Mouse (Mus musculus): ENCODE data around the gene Arid4a.

The Arid4a gene

DNA sequence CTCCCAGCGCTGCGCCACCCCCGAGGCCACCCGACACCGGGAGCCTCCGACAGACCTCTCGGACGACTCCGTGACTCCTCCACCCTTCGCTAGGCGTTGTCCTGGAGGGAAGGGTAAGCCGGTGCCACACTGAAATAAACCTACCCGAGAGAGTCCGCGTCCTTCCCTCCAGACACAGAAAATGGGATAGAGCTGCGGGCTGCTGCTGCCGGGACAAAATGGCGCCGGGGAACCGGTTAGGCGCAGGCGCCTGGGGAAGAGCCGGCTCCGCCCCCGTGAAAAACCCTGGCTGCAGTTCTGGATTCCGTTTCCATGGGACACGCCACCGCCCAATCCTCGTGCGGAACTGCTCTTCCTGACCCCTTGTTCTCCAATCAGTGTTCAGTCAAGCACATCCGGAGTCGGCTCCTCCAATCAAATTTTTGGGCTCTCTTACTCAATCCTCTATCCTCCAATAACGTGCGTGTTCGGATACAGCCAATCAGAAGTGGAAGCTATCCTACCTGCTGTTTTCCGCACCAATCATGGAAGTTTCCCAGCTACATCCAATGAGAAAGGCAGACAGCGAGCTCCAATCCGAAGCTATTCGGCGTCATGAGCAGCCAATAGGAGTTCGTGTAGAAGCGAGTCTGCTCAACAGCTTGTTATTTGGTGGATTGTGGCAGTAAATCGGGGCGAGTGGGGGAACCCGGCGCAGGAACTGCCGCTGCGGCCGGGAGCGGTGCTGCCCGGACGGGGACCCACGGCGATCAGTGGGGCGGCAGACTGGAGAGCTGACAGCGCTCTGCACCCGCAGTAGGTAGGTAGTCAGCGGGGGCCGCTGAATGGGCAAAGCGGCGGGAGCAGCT is at the start of gene Arid4a:
Gene Arid4a, plus strand, starts transcription at position 628 of the 848 bp plus-strand sequence.
- in situ Hi-C loops (cut with MboI; ENCODE audit: low pct_unique_long_range_greater_than_20kb in 1 of 2, low sequenced_read_pairs in 2 of 2, unreplicated experiment in 1 of 2): no loop called here

DNA sequence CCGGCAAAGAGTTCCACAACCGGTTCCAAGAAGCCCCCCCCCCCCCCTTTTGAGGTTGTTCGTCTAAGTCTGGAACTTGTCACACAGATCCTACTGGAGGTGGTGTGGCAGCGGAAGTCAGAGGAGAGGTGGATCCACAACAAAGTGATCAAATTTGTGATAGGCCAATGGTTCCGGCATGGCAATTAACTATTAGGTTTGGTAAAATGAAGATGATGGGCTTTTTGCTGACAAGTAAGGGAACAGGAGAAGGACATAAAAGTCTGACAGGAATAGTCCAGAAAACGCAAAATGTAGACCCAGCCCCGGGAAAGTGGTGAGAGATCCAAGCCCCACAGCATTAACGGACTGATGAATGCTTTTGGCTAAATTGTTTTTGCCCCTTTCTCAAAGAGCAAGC is 48.2 kb upstream of the Arid4a start:
- in situ Hi-C loops (cut with MboI; ENCODE audit: low pct_unique_long_range_greater_than_20kb in 1 of 2, low sequenced_read_pairs in 2 of 2, unreplicated experiment in 1 of 2): no loop called here

DNA sequence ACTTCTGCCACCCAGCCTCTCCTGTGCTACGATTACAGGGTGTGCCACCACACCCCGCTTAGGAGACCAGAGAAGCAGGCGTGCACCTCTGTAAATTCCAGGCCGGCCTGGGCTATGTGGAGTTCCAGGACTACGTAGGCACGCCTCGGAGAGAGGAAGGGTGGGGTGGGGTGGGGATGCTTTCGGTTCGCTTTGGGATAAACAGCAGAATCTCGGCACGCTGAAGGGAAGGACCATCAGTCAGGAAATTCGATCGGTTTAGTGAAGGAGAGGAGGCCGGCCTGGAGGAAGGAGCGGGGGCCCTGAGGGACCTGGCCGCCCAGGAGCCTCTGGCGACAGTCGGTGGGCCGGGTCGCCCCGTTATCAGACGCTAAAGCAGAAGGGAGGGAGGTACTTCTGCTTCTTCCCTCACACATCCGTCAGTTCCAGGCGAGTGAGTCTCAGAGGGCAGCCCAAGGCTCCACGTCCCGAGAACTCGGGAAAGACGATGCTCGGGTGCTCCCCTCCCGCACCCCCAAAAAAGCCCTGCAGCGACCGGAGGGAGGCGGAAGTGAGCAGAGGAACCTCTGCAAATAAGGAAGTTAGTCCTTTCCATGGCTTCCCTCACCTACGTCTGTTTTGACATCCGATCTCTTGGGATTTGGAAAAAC is 47.5 kb upstream of the Arid4a start:
- in situ Hi-C loops (cut with MboI; ENCODE audit: low pct_unique_long_range_greater_than_20kb in 1 of 2, low sequenced_read_pairs in 2 of 2, unreplicated experiment in 1 of 2): no loop called here

DNA sequence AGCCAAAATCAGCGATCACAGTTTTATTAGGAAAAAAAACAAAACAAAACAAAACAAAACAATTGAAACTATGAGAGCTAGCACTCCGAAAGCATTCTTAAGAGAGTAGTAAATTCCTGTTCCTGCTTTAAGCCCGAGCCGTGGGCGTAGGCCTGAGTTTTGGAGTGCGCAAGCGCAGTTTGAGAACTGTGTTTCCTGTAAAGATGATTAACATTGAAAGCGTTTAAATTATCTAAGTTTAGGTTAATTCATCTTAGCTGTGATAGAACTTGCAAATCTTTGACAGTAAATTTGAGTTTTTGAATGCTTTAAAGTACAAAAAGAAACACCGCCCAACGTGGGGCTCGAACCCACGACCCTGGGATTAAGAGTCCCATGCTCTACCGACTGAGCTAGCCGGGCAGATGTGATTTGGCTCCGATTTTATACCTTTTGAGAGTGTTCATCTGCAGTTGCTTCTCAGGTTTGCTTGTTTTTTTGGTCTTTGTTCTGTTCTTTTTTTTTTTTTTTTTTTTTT is 46.9 kb upstream of the Arid4a start:
- in situ Hi-C loops (cut with MboI; ENCODE audit: low pct_unique_long_range_greater_than_20kb in 1 of 2, low sequenced_read_pairs in 2 of 2, unreplicated experiment in 1 of 2): no loop called here

DNA sequence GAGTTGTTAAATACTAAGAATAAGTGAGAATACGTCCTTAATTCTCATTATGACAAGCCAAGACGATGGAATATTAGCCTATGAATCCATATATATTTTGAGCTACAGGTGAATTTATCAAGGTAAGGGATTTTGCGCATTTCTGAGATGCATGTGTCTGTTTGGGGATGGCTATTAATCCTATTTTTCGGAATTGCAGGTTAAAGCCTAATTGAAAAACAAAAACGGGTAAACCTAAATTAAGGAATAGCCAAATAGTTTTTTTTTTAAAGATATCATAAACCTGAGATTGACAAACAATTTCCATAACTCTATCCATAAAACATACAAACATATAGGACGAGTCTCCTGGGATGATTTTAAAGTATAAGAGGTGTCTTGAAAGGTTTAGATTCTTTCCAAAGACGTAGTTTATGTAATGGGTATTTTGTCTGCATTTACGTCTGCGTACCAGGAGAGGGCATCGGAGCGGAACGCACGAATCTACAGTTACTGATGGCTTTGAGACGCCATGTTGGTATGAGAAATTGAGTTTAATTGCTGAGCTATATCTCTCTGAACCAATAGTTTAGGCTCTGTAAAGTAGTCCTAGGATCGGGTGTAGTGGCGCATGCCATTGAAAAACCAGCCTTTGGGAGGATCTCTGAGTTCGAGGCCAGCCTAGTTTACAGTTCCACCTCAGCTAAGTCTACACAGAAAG is 46.2 kb upstream of the Arid4a start:
- in situ Hi-C loops (cut with MboI; ENCODE audit: low pct_unique_long_range_greater_than_20kb in 1 of 2, low sequenced_read_pairs in 2 of 2, unreplicated experiment in 1 of 2): no loop called here

DNA sequence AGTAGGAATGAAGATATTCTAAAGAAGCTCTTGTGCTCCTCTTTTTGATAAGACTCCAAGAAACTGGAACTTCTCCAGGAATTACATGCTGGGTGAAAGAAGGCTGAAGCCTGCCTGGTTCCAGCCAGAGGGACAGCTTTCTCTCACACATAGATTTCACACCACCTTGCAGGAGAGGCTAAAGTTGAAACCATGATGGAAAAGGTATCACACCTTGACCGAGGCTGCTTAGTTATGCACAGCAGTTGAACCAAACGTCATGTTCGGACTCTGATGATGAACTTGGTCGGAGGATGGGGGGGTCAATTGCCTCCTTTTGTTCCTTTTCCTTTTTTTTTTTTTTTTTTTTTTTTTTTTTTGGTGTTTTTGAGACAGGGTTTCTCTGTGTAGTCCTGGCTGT is 42.0 kb upstream of the Arid4a start:
- in situ Hi-C loops (cut with MboI; ENCODE audit: low pct_unique_long_range_greater_than_20kb in 1 of 2, low sequenced_read_pairs in 2 of 2, unreplicated experiment in 1 of 2): no loop called here

DNA sequence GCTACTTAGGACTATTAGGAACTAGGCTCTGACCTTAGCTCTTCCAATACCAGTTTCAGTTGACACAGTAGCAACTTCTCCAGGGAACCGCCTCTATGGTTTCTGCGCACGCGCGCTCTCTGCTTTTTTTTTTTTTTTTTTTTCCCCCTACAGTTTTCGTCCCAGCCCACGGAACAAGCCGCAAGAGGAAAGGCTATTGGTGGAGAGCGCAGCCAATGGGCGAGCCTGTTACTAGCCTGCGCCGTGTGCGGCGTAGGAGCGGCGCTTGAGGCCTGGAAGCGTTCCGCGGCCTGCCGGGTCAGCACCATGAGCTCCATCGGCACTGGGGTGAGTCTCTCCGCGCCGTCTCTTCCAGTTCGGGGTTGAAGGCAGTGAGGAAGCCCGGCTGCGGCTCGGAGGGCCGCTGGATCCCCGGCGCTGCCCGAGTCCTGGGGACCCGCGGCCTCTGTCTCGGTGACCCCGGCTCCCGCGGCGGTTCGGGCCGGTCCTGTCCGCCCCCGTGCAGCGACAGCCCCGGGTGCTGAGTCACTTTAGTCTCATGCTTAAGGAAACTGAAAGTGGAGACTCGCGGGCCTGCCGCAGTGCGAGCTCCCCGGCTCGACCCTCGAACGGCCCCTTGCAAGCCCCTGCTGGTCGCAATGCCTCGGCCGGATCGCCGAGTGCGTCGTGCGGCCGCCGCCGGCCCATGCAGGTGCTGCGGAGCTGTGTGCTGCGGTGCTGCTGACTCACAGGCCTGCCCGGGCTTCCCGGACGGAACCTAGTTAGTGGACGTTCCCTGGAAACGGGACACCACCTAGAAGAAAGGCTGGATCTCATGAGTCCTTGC is 41.1 kb upstream of the Arid4a start, which contains the start of gene Psma3:
Gene Psma3, plus strand, starts transcription at position 181 of the 826 bp plus-strand sequence.
- in situ Hi-C loops (cut with MboI; ENCODE audit: low pct_unique_long_range_greater_than_20kb in 1 of 2, low sequenced_read_pairs in 2 of 2, unreplicated experiment in 1 of 2): no loop called here

DNA sequence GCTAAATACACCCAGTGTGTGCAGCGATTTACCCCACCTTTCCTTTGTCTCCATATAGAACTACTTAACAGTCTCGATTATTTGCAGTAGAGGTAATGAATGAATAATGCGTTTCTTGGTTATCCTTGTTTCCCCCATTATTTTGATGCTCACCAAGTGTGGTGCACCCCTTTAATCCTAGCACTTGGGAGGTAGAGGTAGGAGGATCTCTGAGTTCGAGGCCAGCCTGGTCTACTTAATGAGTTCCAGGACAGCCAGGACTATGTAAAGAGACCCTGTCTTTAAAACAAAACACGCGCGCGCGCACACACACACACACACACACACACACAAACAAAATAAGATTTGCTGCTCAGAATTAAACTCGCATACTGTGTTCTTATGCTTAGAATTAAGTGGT is 40.4 kb upstream of the Arid4a start:
- in situ Hi-C loops (cut with MboI; ENCODE audit: low pct_unique_long_range_greater_than_20kb in 1 of 2, low sequenced_read_pairs in 2 of 2, unreplicated experiment in 1 of 2): no loop called here

DNA sequence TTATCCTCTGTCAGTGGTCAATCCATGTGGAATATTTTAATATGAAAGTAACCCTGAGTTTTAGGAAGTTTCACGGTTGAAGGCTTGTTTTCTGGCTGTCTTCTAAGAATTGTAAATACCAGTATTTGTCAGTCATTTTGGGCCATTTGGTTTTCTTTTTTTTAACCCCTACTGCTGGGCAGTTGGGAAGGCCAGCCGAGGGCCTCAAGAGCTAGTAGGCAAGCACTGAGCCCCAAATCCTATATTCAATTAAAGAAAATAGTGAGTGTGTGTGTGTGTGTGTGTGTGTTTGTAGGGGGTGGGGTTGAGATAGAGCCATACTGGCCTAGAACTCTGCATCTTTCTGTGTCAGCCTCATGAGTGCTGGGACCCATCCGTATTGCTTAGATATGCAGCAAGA is 39.9 kb upstream of the Arid4a start:
- in situ Hi-C loops (cut with MboI; ENCODE audit: low pct_unique_long_range_greater_than_20kb in 1 of 2, low sequenced_read_pairs in 2 of 2, unreplicated experiment in 1 of 2): no loop called here

DNA sequence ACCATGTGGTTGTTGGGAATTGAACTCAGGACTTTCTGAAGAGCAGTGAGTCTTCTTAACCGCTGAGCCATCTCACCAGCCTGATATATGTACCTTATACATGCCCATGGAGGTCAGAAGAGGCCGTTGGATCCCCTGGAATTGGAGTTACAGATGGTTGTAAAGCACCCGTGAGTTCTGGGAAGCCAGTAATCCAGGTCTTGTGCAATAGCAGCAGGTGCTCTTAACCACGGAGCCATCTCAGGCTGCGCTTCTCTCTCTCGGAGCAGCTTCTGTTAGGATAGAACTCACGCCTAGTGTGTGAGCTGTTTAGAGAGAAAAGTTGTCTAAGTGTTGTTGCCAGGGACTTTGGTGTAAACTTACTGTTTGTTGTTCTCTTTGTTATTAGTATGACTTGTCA is 37.4 kb upstream of the Arid4a start:
- in situ Hi-C loops (cut with MboI; ENCODE audit: low pct_unique_long_range_greater_than_20kb in 1 of 2, low sequenced_read_pairs in 2 of 2, unreplicated experiment in 1 of 2): no loop called here

DNA sequence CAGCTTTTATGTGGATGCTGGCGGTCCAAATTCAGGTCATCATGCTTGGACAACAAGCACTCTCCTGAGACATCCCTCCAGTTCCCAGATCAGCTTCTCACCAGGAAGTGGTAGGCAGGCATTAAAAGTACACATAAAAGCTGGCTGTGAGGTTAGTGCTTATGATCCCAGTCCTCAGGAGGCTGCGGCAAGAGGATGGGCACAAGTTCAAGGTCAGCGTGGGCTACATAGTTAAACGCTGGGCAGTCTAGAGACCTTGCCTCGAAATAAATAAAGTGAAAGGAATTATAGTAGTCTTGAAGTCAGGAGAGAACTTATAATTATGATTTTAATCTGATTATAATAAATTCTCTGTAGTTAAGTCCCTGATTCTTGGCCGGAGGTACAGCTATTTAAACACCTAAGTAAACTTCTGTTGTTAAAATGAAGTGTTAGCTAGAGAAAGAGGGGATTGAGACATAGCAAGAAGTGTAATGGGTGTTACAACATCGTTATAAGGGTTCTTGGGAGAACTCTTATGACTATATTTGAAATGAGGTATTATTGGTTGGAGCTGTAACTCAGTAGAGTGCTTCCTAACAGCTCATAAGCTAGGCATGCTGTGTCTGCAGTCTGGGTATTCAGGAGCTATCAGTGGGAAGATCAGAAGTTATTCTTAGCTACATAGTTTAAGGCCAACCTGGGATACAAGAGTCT is 30.8 kb upstream of the Arid4a start:
- in situ Hi-C loops (cut with MboI; ENCODE audit: low pct_unique_long_range_greater_than_20kb in 1 of 2, low sequenced_read_pairs in 2 of 2, unreplicated experiment in 1 of 2): no loop called here

DNA sequence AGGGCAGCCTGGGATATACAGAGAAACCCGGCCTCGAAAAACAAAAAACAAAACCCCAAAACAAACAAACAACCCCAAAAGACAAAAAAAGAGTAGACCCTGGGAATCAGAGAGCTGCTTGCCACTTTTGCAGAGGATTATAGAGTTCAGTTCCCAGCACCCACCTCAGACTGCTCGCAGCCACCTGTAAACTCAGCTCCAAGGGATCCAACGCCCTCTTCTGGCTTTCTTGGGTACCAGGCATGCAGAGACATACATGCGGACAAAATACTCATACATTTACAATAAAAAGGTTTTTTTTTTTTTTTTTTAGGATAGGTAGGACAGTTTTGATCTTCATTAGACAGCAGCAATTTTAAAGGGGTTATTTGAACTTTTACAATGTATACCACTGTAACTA is 18.6 kb upstream of the Arid4a start:
- in situ Hi-C loops (cut with MboI; ENCODE audit: low pct_unique_long_range_greater_than_20kb in 1 of 2, low sequenced_read_pairs in 2 of 2, unreplicated experiment in 1 of 2): no loop called here

DNA sequence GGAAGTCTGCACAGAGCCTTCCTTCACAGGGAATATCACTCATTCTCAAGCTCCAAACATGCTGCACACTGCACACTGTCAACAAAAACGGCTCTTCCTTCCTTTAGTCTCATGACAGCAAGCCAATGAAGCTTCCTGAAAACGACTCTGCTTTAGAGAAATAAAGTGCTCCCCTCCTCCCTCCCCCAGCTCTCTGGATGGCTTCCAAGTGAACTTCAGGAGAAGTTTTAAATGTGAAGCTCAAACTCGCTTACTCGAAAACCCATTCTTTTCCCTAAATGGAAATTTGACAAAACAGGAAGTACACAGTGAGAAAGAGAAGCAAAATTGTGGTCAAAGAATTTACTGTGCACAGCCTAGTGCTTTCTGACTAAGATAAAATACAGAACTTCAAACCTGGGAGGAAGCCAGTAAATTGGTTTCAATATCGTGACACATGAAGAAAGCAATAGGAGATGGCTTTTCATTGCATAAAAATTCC is 16.3 kb upstream of the Arid4a start:
- in situ Hi-C loops (cut with MboI; ENCODE audit: low pct_unique_long_range_greater_than_20kb in 1 of 2, low sequenced_read_pairs in 2 of 2, unreplicated experiment in 1 of 2): no loop called here

DNA sequence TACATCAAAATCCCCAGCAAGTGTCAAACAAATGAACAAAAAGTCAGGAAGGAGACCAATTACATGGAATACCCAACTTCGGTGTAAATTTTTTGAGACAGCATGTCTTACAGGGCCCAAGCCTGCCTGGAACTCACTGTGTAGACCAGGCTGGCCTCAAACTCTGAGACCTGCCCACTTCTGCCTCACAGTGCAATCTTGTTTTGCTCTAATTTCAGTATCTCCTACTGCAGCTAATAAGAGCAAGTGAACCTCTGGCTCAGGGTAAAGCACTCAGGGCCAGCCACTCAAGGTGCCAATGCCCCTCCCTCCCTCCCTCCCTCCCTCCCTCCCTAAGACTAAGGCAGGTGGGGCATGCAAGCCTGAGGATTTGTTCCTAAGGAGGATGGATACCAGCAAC is 15.4 kb upstream of the Arid4a start:
- in situ Hi-C loops (cut with MboI; ENCODE audit: low pct_unique_long_range_greater_than_20kb in 1 of 2, low sequenced_read_pairs in 2 of 2, unreplicated experiment in 1 of 2): no loop called here

DNA sequence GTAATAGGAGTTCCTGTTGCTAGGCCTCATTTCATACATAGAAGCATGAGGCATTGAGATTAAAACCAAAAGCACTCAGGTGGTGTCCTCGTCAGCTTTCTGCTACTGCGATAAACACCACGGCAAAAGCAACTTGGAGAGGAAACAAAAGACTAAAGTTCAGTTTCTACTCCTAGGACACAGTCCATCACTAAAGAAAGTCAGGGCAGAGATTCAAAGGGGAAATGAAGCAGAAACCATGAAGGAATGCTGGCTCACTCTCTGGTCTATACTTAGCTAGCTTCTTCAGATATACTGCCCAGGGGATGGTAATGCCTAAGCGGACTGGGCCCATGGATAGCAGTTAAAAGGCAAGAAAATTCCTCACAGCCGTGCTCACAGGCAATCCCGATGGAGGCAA is 14.3 kb upstream of the Arid4a start:
- in situ Hi-C loops (cut with MboI; ENCODE audit: low pct_unique_long_range_greater_than_20kb in 1 of 2, low sequenced_read_pairs in 2 of 2, unreplicated experiment in 1 of 2): no loop called here

DNA sequence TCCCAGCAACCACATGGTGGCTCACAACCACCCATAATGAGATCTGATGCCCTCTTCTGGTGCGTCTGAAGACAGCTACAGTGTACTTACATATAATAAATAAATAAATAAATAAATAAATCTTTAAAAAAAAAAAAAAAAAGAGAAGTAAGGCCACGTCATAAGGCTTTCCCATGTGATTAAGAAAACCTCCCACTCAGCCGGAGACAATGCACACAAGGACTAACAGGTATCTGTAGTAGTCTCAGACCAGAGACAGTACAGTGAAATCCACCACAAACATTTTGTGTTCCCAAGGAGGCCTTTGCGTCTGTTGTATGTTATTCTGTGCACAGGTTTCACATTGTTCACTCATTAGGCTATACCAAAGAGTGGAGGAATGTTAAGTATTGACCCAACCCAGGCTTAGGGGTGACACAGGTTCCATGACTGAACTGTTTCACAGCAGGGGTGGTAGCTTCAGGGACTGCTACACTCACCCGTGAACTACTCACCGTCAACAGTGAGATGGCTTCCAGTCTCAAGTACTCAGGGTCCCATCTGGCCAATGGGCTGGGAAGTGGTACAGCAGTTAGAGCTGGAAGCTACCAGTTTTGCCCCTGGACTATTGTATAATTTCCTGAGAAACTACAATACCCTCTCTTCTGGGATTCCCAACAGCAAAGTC is 11.9 kb upstream of the Arid4a start:
- in situ Hi-C loops (cut with MboI; ENCODE audit: low pct_unique_long_range_greater_than_20kb in 1 of 2, low sequenced_read_pairs in 2 of 2, unreplicated experiment in 1 of 2): no loop called here

DNA sequence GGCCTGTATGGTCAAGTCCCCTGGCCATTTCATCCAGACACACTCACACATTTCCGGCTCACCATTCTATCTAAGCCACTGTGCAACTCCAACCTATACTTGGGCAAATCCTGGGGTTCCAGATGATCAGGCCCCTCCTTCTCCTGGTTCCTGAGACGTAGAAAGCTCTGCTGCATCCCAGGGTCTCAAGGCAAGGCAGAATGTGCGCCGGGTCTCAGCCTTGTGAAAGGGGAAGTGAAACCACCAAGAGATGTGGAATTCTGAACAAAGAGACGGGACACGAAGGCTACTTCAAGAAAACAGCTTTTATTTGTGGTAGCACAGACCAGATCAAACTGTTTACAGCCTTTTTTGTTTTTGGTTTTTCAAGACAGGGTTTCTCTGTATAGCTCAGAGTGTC is 9.6 kb upstream of the Arid4a start:
- in situ Hi-C loops (cut with MboI; ENCODE audit: low pct_unique_long_range_greater_than_20kb in 1 of 2, low sequenced_read_pairs in 2 of 2, unreplicated experiment in 1 of 2): no loop called here
